Mouse (Mus musculus): ENCODE results near the gene Arntl.
A peak's percentile ranks its signal among the peaks of the same experiment; 100 is the strongest.

Arntl gene

DNA sequence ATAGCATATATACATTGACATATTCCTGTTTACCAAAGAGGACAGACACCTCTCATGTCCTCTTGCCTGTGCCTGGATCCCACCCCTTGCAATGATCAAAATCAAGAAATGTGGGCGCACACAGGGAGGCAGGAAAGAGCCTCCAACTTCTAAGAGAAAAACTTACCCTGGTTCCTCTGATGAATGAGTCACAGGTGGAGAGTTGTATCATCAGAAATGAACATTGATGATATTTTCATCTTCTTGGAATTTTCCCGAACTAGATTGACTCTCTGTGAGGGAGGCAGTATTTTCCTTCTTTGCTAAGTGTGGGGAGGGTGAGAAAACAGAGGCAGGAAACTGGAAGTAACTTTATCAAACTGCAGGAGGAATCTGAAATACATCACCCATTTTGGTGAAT lies 78.1 kb downstream of the Arntl start:
- DNase-seq (ENCODE audit: low read depth in 2 of 2, low spot score in 2 of 2) = no peak

DNA sequence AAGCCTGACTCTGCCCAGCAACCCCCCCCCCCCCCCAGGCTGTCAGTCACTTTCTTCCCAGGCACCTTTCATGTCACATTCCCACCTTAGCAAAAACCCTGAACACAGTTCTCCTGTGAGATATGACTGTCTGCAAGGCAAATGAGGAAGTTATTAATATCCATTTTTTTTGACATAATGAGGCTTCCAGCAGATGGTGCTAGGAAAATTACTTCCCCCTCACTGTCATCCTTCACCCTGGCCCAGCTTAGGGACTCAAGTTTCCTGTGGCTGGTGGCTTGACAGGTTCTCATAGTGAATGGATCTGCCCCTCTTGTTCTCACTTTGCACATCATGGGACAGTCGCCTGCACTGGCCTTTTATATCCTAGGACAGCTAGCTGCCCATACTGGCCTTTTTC lies 81.9 kb downstream of the Arntl start:
- DNase-seq (ENCODE audit: low read depth in 2 of 2, low spot score in 2 of 2) = no peak

GRCm38 (mm10) chr7:113291741-113292140 lies 84.5 kb downstream of the Arntl start:
- no peak for DNase-seq (ENCODE audit: low read depth in 2 of 2, low spot score in 2 of 2)

DNA sequence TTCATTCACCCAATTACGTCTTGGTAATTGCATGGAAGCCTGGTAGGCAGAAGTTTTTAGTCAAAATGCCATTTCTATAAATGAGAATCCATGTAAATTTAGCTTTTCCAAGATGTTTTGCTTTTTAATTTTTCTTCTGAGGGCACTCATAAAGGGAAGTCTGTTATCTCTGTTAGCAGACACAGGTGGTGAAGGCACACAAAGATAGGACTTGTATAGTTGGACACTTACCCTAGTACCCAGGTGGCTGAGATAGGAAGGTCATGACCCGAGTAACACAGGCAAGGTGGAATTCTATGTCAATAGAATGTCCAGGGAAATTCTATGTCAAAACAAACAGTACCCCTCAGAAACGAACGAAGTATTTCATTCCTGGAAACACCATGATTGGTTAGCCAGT lies 84.9 kb downstream of the Arntl start:
- DNase-seq (ENCODE audit: low read depth in 2 of 2, low spot score in 2 of 2) = no peak

DNA sequence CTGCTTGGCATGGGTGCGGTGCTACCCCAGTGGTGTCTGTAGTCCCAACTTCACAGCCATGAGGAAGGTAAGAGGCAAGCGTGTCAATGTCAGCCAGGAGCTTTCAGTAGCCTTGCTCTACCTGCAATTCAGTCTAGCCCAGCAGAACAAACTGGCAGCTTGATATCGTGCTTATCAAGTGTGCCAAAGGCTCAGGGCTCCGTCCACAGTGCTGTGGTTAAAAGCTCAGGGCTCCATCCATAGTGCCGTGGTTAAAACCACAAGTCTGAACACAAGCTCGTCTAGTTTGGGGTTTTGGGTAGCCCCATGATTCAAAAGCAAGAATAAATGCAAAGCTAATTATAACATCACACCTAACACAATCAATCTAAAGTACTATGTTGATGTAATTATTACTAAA lies 87.3 kb downstream of the Arntl start:
- no peak for DNase-seq (ENCODE audit: low read depth in 2 of 2, low spot score in 2 of 2)

GRCm38 (mm10) chr7:113295077-113295890 lies 88.0 kb downstream of the Arntl start:
- no peak for DNase-seq (ENCODE audit: low read depth in 2 of 2, low spot score in 2 of 2)

DNA sequence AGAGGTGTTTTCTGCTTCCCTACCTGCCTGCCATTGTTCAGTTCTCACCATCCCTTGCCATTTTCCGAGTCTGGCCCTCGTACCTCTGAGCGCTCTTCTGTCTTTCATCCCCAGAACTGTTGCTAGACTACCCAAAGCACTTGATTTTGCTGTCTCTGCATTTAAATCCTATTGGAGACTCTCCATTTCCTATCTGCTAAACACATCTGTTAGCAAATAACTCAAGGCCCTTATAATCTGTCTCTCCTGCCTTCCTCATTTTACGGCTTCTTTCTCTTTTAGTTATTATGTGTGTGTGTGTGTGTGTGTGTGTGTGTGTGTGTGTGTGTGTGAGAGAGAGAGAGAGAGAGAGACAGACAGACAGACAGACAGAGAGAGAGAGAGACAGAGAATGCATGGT lies 90.5 kb downstream of the Arntl start:
- no peak for DNase-seq (ENCODE audit: low read depth in 2 of 2, low spot score in 2 of 2)

DNA sequence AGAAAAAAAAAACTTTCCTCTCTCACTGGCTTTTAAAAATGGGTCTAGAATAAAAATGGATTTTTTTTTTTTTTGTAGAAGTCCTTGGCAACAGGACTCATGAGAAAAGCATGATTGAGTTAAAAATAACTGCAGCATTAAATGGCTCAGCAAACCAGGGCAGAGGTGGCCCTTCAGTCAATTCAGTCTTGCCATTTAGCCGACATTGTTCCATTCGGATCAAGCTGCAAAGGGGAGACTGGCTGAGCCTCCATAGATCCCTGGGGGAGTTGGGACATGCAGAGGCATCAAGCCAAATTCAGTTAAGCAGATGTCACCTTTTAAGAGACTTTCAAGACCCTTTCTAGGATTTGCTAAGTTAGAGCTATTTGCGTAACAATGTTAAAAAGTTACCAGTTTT lies 102.9 kb downstream of the Arntl start:
- no peak for DNase-seq (ENCODE audit: low read depth in 2 of 2, low spot score in 2 of 2)

- DNase-seq (ENCODE audit: low read depth in 2 of 2, low spot score in 2 of 2) = peak; percentile 19 to 48
These were observed 104.5 kb downstream of the Arntl start for GRCm38 (mm10) chr7:113311784-113312183.

DNA sequence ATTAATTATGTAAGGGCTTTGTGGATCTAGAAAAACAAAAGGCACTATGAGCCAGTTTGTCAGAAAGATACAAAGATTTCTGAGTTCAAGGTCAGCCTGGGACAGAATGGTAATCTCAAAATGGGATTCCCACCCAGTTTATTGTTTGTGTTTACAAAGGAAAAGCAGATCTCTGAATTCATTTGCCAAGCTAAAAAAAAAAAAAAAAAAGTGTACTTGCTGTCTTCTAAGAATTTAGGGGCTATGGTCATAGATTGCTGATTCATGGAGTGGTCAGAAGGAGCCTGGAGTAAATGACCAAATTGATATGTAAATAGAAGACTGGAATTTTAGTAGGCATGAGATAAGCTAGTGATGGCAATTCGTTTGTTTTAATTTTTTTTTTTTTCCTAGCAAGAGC lies 112.9 kb downstream of the Arntl start:
- no peak for DNase-seq (ENCODE audit: low read depth in 2 of 2, low spot score in 2 of 2)

- no peak for DNase-seq (ENCODE audit: low read depth in 2 of 2, low spot score in 2 of 2)
These were observed 126.8 kb downstream of the Arntl start for GRCm38 (mm10) chr7:113334036-113334435.

GRCm38 (mm10) chr7:113335250-113335649 lies 128.0 kb downstream of the Arntl start:
- DNase-seq (ENCODE audit: low read depth in 2 of 2, low spot score in 2 of 2) = no peak

DNA sequence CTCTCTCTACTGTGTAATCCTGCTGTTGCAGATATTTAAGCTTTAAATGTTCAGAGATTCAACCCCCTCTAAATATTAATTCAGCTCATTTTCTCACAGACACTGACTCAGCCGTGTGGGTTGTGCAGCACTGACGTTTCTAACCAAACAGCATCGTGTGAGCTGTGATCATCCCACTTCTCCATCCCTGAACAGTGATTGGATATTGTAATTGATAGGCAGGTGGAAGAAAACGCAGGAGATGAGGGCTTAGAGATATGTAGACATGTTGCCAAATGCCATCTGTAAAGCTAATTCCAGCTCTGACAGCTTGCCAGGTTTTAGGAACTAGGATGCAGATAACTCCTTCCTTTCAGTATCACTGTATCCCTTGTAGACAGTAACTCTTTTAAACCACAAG lies 140.0 kb downstream of the Arntl start:
- no peak for DNase-seq (ENCODE audit: low read depth in 2 of 2, low spot score in 2 of 2)

- no peak for DNase-seq (ENCODE audit: low read depth in 2 of 2, low spot score in 2 of 2)
These were observed 140.4 kb downstream of the Arntl start for GRCm38 (mm10) chr7:113347694-113348093.

DNA sequence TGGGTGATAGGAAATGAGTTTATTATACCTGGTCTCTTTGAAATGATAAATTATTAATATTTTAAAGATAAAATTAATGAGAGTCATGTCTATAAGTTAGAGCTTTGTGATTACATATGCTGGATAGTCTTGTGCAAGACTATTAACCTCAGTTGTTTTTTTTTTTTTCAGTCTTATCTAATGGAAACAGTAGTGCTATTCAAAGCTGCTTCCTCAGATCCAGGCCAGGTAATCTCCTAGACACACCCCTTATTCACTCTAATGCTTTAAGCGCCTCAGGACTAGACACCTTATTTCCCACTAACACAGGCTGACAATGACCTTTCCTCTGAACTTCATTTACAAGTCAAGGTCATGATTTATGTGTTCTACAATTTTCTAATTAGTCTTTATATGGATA lies 141.8 kb downstream of the Arntl start:
- no peak for DNase-seq (ENCODE audit: low read depth in 2 of 2, low spot score in 2 of 2)

Measured in CD8-positive naive resting alpha-beta T cell, adult 2 months (primary cell).